Mouse (Mus musculus) naive thymus-derived CD4-positive, alpha-beta T cell, adult 2 months (primary cell): ENCODE results near the gene Ces1a.
A peak's percentile ranks its signal among the peaks of the same experiment; 100 is the strongest.

Experiments
- DNase-seq: peaks from one replicate; pipeline ENCODE4 v3.0.0-alpha.2; 2011; ENCODE audit warnings: low read depth

Gene Ces1a

GRCm38 (mm10) chr8:93048092-93048491 lies at the start of gene Ces1a:
TSS of gene Ces1a (minus strand) at chr8:93048192.
- DNase-seq, result no peak

- no peak for DNase-seq
These were observed 47.4 kb upstream of the Ces1a start for GRCm38 (mm10) chr8:93095376-93095775.

- no peak for DNase-seq
These were observed 43.3 kb upstream of the Ces1a start for GRCm38 (mm10) chr8:93091324-93091723.

GRCm38 (mm10) chr8:93088686-93089122 lies 40.7 kb upstream of the Ces1a start:
- DNase-seq, result no peak

- DNase-seq, result no peak
These were observed 40.2 kb upstream of the Ces1a start for GRCm38 (mm10) chr8:93088193-93088592.

GRCm38 (mm10) chr8:93079887-93080286 lies 31.9 kb upstream of the Ces1a start, which contains the start of gene Ces1b:
TSS of gene Ces1b (minus strand) at chr8:93080017.
- no peak for DNase-seq

- no peak for DNase-seq
These were observed 27.3 kb upstream of the Ces1a start for GRCm38 (mm10) chr8:93075251-93075650.

GRCm38 (mm10) chr8:93063416-93064117 lies 15.6 kb upstream of the Ces1a start:
- DNase-seq, result no peak

GRCm38 (mm10) chr8:93059185-93059584 lies 11.2 kb upstream of the Ces1a start:
- no peak for DNase-seq

GRCm38 (mm10) chr8:93055238-93055637 lies 7.2 kb upstream of the Ces1a start:
- no peak for DNase-seq

- DNase-seq, result no peak
These were observed 771 bp upstream of the Ces1a start for GRCm38 (mm10) chr8:93048510-93049416.

GRCm38 (mm10) chr8:93043083-93043482 lies 4.9 kb downstream of the Ces1a start:
- no peak for DNase-seq

- no peak for DNase-seq
These were observed 7.0 kb downstream of the Ces1a start for GRCm38 (mm10) chr8:93040776-93041567.

GRCm38 (mm10) chr8:93040256-93040655 lies 7.7 kb downstream of the Ces1a start:
- DNase-seq, result no peak

GRCm38 (mm10) chr8:93038831-93039230 lies 9.2 kb downstream of the Ces1a start:
- DNase-seq, result no peak

- DNase-seq, result no peak
These were observed 17.3 kb downstream of the Ces1a start for GRCm38 (mm10) chr8:93030664-93031063.

- DNase-seq, result no peak
These were observed 26.3 kb downstream of the Ces1a start for GRCm38 (mm10) chr8:93021738-93022137.

GRCm38 (mm10) chr8:93014300-93014699 lies 33.7 kb downstream of the Ces1a start:
- DNase-seq, result no peak

GRCm38 (mm10) chr8:93012226-93012625 lies 35.8 kb downstream of the Ces1a start:
- no peak for DNase-seq

GRCm38 (mm10) chr8:93011439-93011838 lies 36.6 kb downstream of the Ces1a start:
- DNase-seq, result peak; percentile 40

GRCm38 (mm10) chr8:93010286-93010685 lies 37.7 kb downstream of the Ces1a start:
- DNase-seq, result peak; percentile 7

- peak; percentile 8 for DNase-seq
These were observed 49.4 kb downstream of the Ces1a start for GRCm38 (mm10) chr8:92998600-92998999.
